Mouse (Mus musculus) liver, embryonic 16.5 days (tissue): ENCODE data around the gene Nufip1. TPM values are rescaled to one million over a fixed set of nuclear protein-coding genes. Genes with fewer than 3 reads are reported as not detected.

ENCODE experiments used
- ATAC-seq: fragments of 200-750 bp; cut with Nextera tagmentation; 2 replicates; pipeline ENCODE4 v1.8.0; 2017; ENCODE audit warnings: low read depth, mild to moderate bottlenecking, moderate number of reproducible peaks, moderate library complexity
- H3K27ac ChIP-seq: fragments of 300-500 bp; sonication (generic); 2 replicates; pipeline ENCODE4 v1.5.1; 2014; ENCODE audit warnings: mild to moderate bottlenecking, low read length
- H3K27me3 ChIP-seq: fragments of 300-500 bp; sonication (generic); 2 replicates; pipeline ENCODE4 v1.6.1; 2014; ENCODE audit warnings: low read depth, low read length, mixed read lengths; ENCODE audit not compliant: control insufficient read depth, insufficient read depth
- H3K36me3 ChIP-seq: fragments of 300-500 bp; sonication (generic); 2 replicates; pipeline ENCODE4 v1.6.1; 2014; ENCODE audit warnings: mild to moderate bottlenecking; ENCODE audit not compliant: control insufficient read depth, insufficient read depth
- H3K4me1 ChIP-seq: fragments of 300-500 bp; sonication (generic); 2 replicates; pipeline ENCODE4 v1.6.1; 2014; ENCODE audit warnings: low read depth, low read length, mixed read lengths; ENCODE audit not compliant: control insufficient read depth
- H3K4me2 ChIP-seq: fragments of 300-500 bp; sonication (generic); 2 replicates; pipeline ENCODE4 v1.6.1; 2014; ENCODE audit warnings: low read depth, low read length, mixed read lengths
- H3K4me3 ChIP-seq: fragments of 300-500 bp; sonication (generic); 2 replicates; pipeline ENCODE4 v1.5.1; 2014; ENCODE audit warnings: low read depth, mild to moderate bottlenecking, low read length
- H3K9ac ChIP-seq: fragments of 300-500 bp; sonication (generic); 2 replicates; pipeline ENCODE4 v1.6.1; 2014; ENCODE audit warnings: low read depth, low read length
- H3K9me3 ChIP-seq: fragments of 300-500 bp; sonication (generic); replicated peaks from 2 replicates; pipeline ENCODE4 v1.6.1; 2016; ENCODE audit warnings: low read length; ENCODE audit not compliant: control insufficient read depth
- WGBS: fragments of 180-500 bp; shearing (Covaris S2); extraction: QIAGEN DNeasy Blood & Tissue Kit; methylation state at CpG from one replicate; pipeline ENCODE4 v1.1.7; 2014; ENCODE audit not compliant: insufficient replicate concordance; 5-methylcytosine and 5-hydroxymethylcytosine counted together
- polyA plus RNA-seq: library from polyadenylated mRNA; unstranded; fragments of >200 nt; fragmentation: Nextera tagmentation; extraction: Ambion mirVana; gene quantifications from 2 replicates; pipeline ENCODE4 v1.2.1, GENCODE M21; 2015

The Nufip1 gene
- polyA plus RNA-seq, 1 experiment from 2014 or later = 4.3 TPM

- Histone ChIP-seq H3K4me1 (no peaks in the 10 kb centered on the region), H3K4me3 (no peak overlapping the region), H3K27ac (no peak overlapping the region), H3K4me2 (no peak overlapping the region), H3K9ac (no peak overlapping the region), H3K9me3 (no peaks in the 10 kb centered on the region), H3K36me3 (peaks cover 21% of the 10 kb centered on the region), H3K27me3 (no peaks in the 10 kb centered on the region)
- ATAC-seq = no peak
- 43% methylated on average over 6 of the region's 6 CpGs for WGBS
These were observed 11.4 kb downstream of the Nufip1 start for GRCm38 (mm10) chr14:76121901-76122662.

- no peak for ATAC-seq
- no peak overlapping the region for H3K27ac ChIP-seq
- no peaks in the 10 kb centered on the region for H3K4me1 ChIP-seq
- no peak overlapping the region for H3K9ac ChIP-seq
- H3K27me3 ChIP-seq = no peaks in the 10 kb centered on the region
- H3K4me3 ChIP-seq = no peak overlapping the region
- 76% methylated on average over 8 of the region's 8 CpGs for WGBS
- H3K4me2 ChIP-seq = no peak overlapping the region
- no peaks in the 10 kb centered on the region for H3K9me3 ChIP-seq
- H3K36me3 ChIP-seq = peaks cover 24% of the 10 kb centered on the region
These were observed 12.0 kb downstream of the Nufip1 start for GRCm38 (mm10) chr14:76122663-76123058.

DNA sequence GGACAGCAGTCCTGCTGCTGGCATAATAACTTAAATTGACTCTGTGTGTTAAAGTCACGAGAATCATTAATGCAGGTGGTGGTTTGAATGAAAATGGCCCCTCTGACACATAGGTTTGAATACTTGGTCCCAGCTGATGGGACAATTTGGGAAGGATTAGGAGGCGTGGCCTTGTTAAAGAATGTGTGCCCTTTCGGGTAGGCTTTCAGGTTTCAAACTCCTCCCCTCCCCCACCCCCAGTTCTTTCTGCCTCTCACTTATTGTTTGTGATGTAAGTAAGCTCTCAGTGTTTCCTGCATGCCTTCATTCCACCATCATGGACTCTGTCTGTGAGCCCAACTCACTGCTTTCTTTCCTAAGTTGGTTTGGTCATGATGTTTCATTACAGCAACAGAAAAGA lies 16.6 kb downstream of the Nufip1 start:
- Histone ChIP-seq H3K4me3 (no peak overlapping the region), H3K4me2 (no peak overlapping the region), H3K36me3 (peaks cover 26% of the 10 kb centered on the region), H3K9me3 (no peaks in the 10 kb centered on the region), H3K4me1 (no peaks in the 10 kb centered on the region), H3K27me3 (no peaks in the 10 kb centered on the region), H3K9ac (no peak overlapping the region), H3K27ac (no peak overlapping the region)
- ATAC-seq = no peak
- 70% methylated on average over 3 of the region's 3 CpGs for WGBS

DNA sequence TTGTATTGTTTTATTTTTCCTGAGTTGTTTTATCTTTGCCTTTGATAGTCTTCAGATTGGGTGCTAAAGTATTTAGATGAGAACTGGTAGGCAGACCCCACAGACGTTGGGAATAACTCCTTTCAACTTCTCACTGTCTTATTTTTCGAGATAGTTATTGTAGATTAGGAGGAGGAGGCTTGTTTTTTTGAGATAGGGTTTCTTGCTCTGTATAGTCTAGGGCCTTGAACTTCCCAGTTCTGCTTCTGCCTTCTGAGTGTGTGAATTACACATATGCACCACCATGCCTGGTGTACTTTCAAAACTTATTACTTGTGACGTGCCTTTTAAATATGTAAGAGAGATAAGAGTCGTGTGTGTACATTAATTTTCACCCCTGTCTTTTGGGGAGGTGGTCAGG lies 17.5 kb downstream of the Nufip1 start:
- Histone ChIP-seq H3K4me2 (no peak overlapping the region), H3K27me3 (no peaks in the 10 kb centered on the region), H3K4me3 (no peak overlapping the region), H3K4me1 (no peaks in the 10 kb centered on the region), H3K36me3 (peaks cover 33% of the 10 kb centered on the region), H3K9ac (no peak overlapping the region), H3K9me3 (no peaks in the 10 kb centered on the region), H3K27ac (no peak overlapping the region)
- 54% methylated on average over 4 of the region's 4 CpGs for WGBS
- no peak for ATAC-seq

- H3K4me3 ChIP-seq = no peak overlapping the region
- H3K4me1 ChIP-seq = no peaks in the 10 kb centered on the region
- no peak overlapping the region for H3K27ac ChIP-seq
- WGBS = 83% methylated on average over 4 of the region's 4 CpGs
- H3K27me3 ChIP-seq = no peaks in the 10 kb centered on the region
- H3K36me3 ChIP-seq = peaks cover 29% of the 10 kb centered on the region
- H3K9me3 ChIP-seq = no peaks in the 10 kb centered on the region
- no peak overlapping the region for H3K4me2 ChIP-seq
- no peak for ATAC-seq
- H3K9ac ChIP-seq = no peak overlapping the region
These were observed 24.3 kb downstream of the Nufip1 start for GRCm38 (mm10) chr14:76134975-76135374.

GRCm38 (mm10) chr14:76145248-76145647 lies 34.6 kb downstream of the Nufip1 start:
- H3K9me3 ChIP-seq = no peaks in the 10 kb centered on the region
- peak; percentile 49 for ATAC-seq

GRCm38 (mm10) chr14:76145868-76146267 lies 35.2 kb downstream of the Nufip1 start:
- Histone ChIP-seq H3K36me3 (no peaks in the 10 kb centered on the region), H3K4me1 (peaks cover 22% of the 10 kb centered on the region), H3K4me3 (no peak overlapping the region), H3K27ac (no peak overlapping the region), H3K27me3 (no peaks in the 10 kb centered on the region), H3K9ac (no peak overlapping the region), H3K4me2 (peak overlapping the region; percentile 5; the same call in 1 of the 2 replicates), H3K9me3 (no peaks in the 10 kb centered on the region)
- ATAC-seq = peak; percentile 81
- WGBS = 13% methylated on average over 7 of the region's 7 CpGs

More at GRCm38 (mm10) chr14:76145248-76145647, 34.6 kb downstream of the Nufip1 start:
- Histone ChIP-seq H3K9ac (no peak overlapping the region), H3K4me2 (0 out of 2 replicates have a peak overlapping the region, but pooled peaks have one; percentile 5), H3K4me1 (peaks cover 22% of the 10 kb centered on the region), H3K4me3 (no peak overlapping the region), H3K36me3 (no peaks in the 10 kb centered on the region), H3K27me3 (no peaks in the 10 kb centered on the region), H3K27ac (no peak overlapping the region)
- WGBS = 45% methylated on average over 1 of the region's 1 CpGs

GRCm38 (mm10) chr14:76147061-76147460 lies 36.4 kb downstream of the Nufip1 start:
- H3K36me3 ChIP-seq = no peaks in the 10 kb centered on the region
- 72% methylated on average over 6 of the region's 6 CpGs for WGBS
- no peak overlapping the region for H3K27ac ChIP-seq
- no peak overlapping the region for H3K4me3 ChIP-seq
- no peak for ATAC-seq
- H3K27me3 ChIP-seq = no peaks in the 10 kb centered on the region
- no peaks in the 10 kb centered on the region for H3K9me3 ChIP-seq
- peaks cover 28% of the 10 kb centered on the region for H3K4me1 ChIP-seq
- no peak overlapping the region for H3K4me2 ChIP-seq
- no peak overlapping the region for H3K9ac ChIP-seq

DNA sequence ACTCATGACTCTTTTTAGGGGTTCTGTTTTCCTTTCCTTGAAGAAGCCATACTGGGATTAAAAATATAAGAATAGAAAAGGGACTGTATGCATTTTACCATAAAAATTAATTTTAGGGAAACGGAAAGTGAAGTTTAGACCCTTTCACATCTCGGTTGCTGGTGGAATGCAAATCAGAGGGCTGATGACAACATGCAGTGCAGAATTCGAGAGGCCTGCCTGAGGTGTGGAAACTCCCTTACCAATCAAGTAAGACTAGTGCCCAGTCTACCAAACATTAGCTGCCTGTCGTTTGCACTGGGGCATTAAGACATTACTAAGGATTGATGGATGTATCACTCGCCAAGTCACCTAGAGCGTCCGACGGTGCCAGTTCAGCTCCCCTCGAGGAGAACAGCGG lies 37.6 kb downstream of the Nufip1 start:
- H3K9me3 ChIP-seq = no peaks in the 10 kb centered on the region
- no peak for ATAC-seq
- peaks cover 34% of the 10 kb centered on the region for H3K4me1 ChIP-seq
- WGBS = 72% methylated on average over 10 of the region's 10 CpGs
- no peaks in the 10 kb centered on the region for H3K27me3 ChIP-seq
- no peak overlapping the region for H3K27ac ChIP-seq
- H3K4me3 ChIP-seq = no peak overlapping the region
- no peaks in the 10 kb centered on the region for H3K36me3 ChIP-seq
- no peak overlapping the region for H3K9ac ChIP-seq
- H3K4me2 ChIP-seq = no peak overlapping the region
